Mouse (Mus musculus) bone marrow macrophage, adult 2 months (primary cell): ENCODE data around the gene Carhsp1.

Source experiments
- CTCF ChIP-seq: IDR thresholded peaks from 2 replicates; pipeline ENCODE4 v1.5.1; 2012; ENCODE audit warnings: low read depth, mild to moderate bottlenecking, low read length, moderate library complexity
- POLR2A ChIP-seq: IDR thresholded peaks from 2 replicates; pipeline ENCODE4 v1.6.1; 2012; ENCODE audit warnings: mild to moderate bottlenecking, low read depth, low read length, borderline replicate concordance

DNA sequence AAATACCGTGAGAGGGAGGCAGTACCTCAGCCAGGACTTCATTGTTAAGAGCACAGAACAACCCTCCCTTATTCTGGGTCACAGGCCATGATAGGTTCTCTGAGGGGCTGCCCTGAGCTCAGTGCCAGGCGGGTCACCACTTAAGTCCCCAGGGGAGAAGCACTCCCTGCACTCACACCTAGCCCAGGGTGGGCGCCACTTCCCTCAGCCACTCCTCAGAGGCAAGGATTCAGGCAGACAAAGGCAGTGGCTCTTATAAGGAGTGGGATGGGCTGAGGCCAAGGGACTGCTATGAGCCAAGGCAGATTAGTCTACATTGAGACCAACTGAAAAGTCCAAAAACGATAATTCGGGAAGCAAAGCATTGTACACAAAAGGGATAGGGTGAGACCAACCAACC is 6.6 kb downstream of the Carhsp1 start:
- TF ChIP-seq CTCF, result no peak
- no peak for TF ChIP-seq POLR2A
